Mouse (Mus musculus): ENCODE results near the gene L2hgdh. TPM values are rescaled to one million over a fixed set of nuclear protein-coding genes. Genes with fewer than 3 reads are reported as not detected.

Gene L2hgdh
- polyA plus RNA-seq, 1 experiment from 2014 or later = 10.8 TPM

DNA sequence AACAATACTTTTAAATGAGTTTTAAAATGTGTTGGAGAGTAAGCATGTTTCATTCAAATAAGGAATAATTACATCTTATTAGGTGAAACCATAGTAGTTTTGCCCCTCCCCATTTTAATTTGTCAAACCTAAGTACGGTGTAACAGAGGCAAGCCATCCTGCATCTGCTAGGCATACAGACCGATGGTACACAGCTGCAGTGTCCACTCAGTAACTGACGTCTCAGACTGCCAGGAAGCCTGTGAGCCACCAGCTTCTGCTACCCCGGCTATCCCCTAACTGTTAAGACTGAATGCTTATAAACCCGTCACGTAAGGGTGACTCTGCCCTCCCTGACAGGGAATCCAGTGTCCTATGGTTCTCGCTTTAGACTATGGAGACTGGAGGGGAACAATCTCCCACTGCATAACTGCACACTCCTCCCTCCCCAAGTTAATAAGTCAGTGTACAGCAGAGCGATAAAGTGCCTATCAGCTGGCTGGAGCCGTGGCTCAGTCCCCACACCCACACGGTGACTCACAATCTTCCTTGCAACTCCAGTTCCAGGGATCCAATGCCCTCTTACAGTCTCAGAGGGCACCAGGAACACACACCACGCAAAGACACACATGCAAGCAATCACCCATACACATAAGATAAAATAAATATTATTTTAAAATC, 19.7 kb downstream of the L2hgdh start:
- no peak overlapping the region for H3K9ac ChIP-seq (replicated peaks; ENCODE audit: low read length)
- H3K4me2 ChIP-seq (ENCODE audit: low read length) = no peak overlapping the region
- H3K9me3 ChIP-seq (ENCODE audit: control insufficient read depth, low read length) = no peaks in the 10 kb centered on the region
- no peak overlapping the region for H3K27ac ChIP-seq (replicated peaks; ENCODE audit: low read depth, low read length)
- DNase-seq (no peak), ATAC-seq (ENCODE audit: low FRiP score, low TSS enrichment) (no peak)
- 0 out of 2 replicates have a peak, but pooled peaks cover 3% of the 10 kb centered on the region for H3K36me3 ChIP-seq (ENCODE audit: control insufficient read depth, insufficient read depth, low read length)
- 90% methylated on average over 11 of the region's 11 CpGs for WGBS
- H3K4me1 ChIP-seq (ENCODE audit: control insufficient read depth, insufficient read depth, low read length) = no peaks in the 10 kb centered on the region
- H3K4me3 ChIP-seq (replicated peaks; ENCODE audit: low read depth, low read length) = no peak overlapping the region
- no peaks in the 10 kb centered on the region for H3K27me3 ChIP-seq (ENCODE audit: control insufficient read depth, insufficient read depth, low read length)

DNA sequence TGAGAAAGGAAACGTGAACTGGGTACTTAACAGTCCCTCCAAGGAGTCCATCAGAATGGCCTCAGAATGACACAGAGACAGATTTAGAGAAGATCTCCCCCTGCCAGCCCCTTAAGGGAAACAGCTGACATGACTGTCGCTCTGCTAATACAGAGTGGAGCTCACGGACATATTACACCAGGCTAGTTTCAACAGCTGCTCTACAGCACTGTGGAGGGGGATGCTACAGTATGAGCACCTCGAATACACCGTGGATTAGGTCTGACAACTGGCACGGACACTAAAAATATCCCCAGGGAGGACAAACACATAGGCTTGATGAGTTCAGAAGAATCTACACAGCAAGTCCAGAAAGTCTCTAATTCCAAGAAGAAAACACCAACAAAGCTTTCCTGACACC, 26.3 kb downstream of the L2hgdh start:
- Histone ChIP-seq H3K27me3 (ENCODE audit: control insufficient read depth, insufficient read depth, low read length) (no peaks in the 10 kb centered on the region), H3K9me3 (ENCODE audit: control insufficient read depth, low read length) (no peaks in the 10 kb centered on the region), H3K9ac (replicated peaks; ENCODE audit: low read length) (no peak overlapping the region), H3K36me3 (ENCODE audit: control insufficient read depth, insufficient read depth, low read length) (0 out of 2 replicates have a peak, but pooled peaks cover 3% of the 10 kb centered on the region), H3K4me2 (ENCODE audit: low read length) (no peak overlapping the region), H3K27ac (replicated peaks; ENCODE audit: low read depth, low read length) (no peak overlapping the region), H3K4me1 (ENCODE audit: control insufficient read depth, insufficient read depth, low read length) (no peaks in the 10 kb centered on the region), H3K4me3 (replicated peaks; ENCODE audit: low read depth, low read length) (no peak overlapping the region)
- DNase-seq (no peak), ATAC-seq (ENCODE audit: low FRiP score, low TSS enrichment) (no peak)
- WGBS = 88% methylated on average over 6 of the region's 6 CpGs

GRCm38 (mm10) chr12:69696746-69697145, 27.9 kb downstream of the L2hgdh start:
- H3K27me3 ChIP-seq (ENCODE audit: control insufficient read depth, insufficient read depth, low read length) = no peaks in the 10 kb centered on the region
- no peak overlapping the region for H3K4me3 ChIP-seq (replicated peaks; ENCODE audit: low read depth, low read length)
- WGBS = 82% methylated on average over 5 of the region's 5 CpGs
- H3K36me3 ChIP-seq (ENCODE audit: control insufficient read depth, insufficient read depth, low read length) = 0 out of 2 replicates have a peak, but pooled peaks cover 3% of the 10 kb centered on the region
- no peak overlapping the region for H3K9ac ChIP-seq (replicated peaks; ENCODE audit: low read length)
- ATAC-seq (ENCODE audit: low FRiP score, low TSS enrichment) (no peak), DNase-seq (peak; percentile 74)
- no peak overlapping the region for H3K27ac ChIP-seq (replicated peaks; ENCODE audit: low read depth, low read length)
- no peaks in the 10 kb centered on the region for H3K4me1 ChIP-seq (ENCODE audit: control insufficient read depth, insufficient read depth, low read length)
- no peaks in the 10 kb centered on the region for H3K9me3 ChIP-seq (ENCODE audit: control insufficient read depth, low read length)
- H3K4me2 ChIP-seq (ENCODE audit: low read length) = no peak overlapping the region

- Histone ChIP-seq H3K36me3 (ENCODE audit: control insufficient read depth, insufficient read depth, low read length) (no peaks in the 10 kb centered on the region), H3K4me1 (ENCODE audit: control insufficient read depth, insufficient read depth, low read length) (no peaks in the 10 kb centered on the region), H3K9ac (replicated peaks; ENCODE audit: low read length) (no peak overlapping the region), H3K27me3 (ENCODE audit: control insufficient read depth, insufficient read depth, low read length) (no peaks in the 10 kb centered on the region), H3K27ac (replicated peaks; ENCODE audit: low read depth, low read length) (no peak overlapping the region), H3K4me3 (replicated peaks; ENCODE audit: low read depth, low read length) (no peak overlapping the region), H3K9me3 (ENCODE audit: control insufficient read depth, low read length) (no peaks in the 10 kb centered on the region), H3K4me2 (ENCODE audit: low read length) (no peak overlapping the region)
- no peak for ATAC-seq (ENCODE audit: low FRiP score, low TSS enrichment)
- DNase-seq = no peak
- 68% methylated on average over 17 of the region's 17 CpGs for WGBS
Measured at GRCm38 (mm10) chr12:69693471-69693870, 31.2 kb downstream of the L2hgdh start.

DNA sequence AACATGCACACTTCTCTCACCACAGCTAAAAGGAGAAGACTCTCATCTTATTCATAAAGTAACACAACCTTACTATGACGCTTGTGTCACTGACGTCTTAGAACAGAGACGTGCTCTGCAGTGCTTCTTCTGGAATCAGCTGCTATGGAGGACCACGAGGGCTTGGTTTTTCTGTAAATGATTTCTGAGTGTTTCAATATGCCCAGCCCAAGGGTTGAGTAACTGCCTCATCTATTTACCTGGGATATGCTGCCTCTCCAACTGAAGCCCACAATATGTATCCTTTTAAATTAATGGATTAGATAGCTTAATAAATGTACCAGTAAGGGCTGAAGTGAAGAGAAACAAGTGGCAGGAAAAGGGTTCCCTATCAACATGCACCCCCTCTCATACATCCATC, 34.0 kb downstream of the L2hgdh start:
- Histone ChIP-seq H3K9me3 (ENCODE audit: control insufficient read depth, low read length) (no peaks in the 10 kb centered on the region), H3K4me2 (ENCODE audit: low read length) (no peak overlapping the region), H3K4me1 (ENCODE audit: control insufficient read depth, insufficient read depth, low read length) (no peaks in the 10 kb centered on the region), H3K36me3 (ENCODE audit: control insufficient read depth, insufficient read depth, low read length) (no peaks in the 10 kb centered on the region), H3K9ac (replicated peaks; ENCODE audit: low read length) (no peak overlapping the region), H3K4me3 (replicated peaks; ENCODE audit: low read depth, low read length) (no peak overlapping the region), H3K27me3 (ENCODE audit: control insufficient read depth, insufficient read depth, low read length) (no peaks in the 10 kb centered on the region), H3K27ac (replicated peaks; ENCODE audit: low read depth, low read length) (no peak overlapping the region)
- no peak for DNase-seq
- WGBS = 96% methylated on average over 4 of the region's 4 CpGs
- no peak for ATAC-seq (ENCODE audit: low FRiP score, low TSS enrichment)

DNA sequence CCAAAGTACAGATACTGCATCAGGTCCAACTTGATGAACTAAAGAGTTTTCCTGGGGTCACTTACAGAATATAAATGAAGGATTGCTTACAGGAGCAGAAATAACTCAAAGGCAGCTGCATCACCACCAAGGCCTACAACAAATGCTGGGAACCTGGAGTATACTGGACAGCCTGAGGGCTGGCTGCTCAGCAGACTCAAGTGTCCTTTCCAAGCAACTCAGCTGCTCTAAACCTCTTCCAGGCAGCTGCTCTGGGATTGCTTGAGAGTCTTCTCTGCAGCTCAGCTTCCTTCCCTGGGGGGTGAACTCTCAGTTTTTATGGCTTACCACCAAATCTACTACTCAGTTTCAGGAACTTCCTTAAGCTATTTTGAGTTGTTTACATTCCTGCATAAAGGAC, 35.6 kb downstream of the L2hgdh start:
- H3K27ac ChIP-seq (replicated peaks; ENCODE audit: low read depth, low read length) = no peak overlapping the region
- no peaks in the 10 kb centered on the region for H3K36me3 ChIP-seq (ENCODE audit: control insufficient read depth, insufficient read depth, low read length)
- H3K9ac ChIP-seq (replicated peaks; ENCODE audit: low read length) = no peak overlapping the region
- DNase-seq (no peak), ATAC-seq (ENCODE audit: low FRiP score, low TSS enrichment) (no peak)
- H3K4me1 ChIP-seq (ENCODE audit: control insufficient read depth, insufficient read depth, low read length) = no peaks in the 10 kb centered on the region
- no peak overlapping the region for H3K4me2 ChIP-seq (ENCODE audit: low read length)
- no peaks in the 10 kb centered on the region for H3K9me3 ChIP-seq (ENCODE audit: control insufficient read depth, low read length)
- no peaks in the 10 kb centered on the region for H3K27me3 ChIP-seq (ENCODE audit: control insufficient read depth, insufficient read depth, low read length)
- no peak overlapping the region for H3K4me3 ChIP-seq (replicated peaks; ENCODE audit: low read depth, low read length)

- Histone ChIP-seq H3K36me3 (ENCODE audit: control insufficient read depth, insufficient read depth, low read length) (no peaks in the 10 kb centered on the region), H3K9me3 (ENCODE audit: control insufficient read depth, low read length) (no peaks in the 10 kb centered on the region), H3K27me3 (ENCODE audit: control insufficient read depth, insufficient read depth, low read length) (no peaks in the 10 kb centered on the region), H3K4me1 (ENCODE audit: control insufficient read depth, insufficient read depth, low read length) (no peaks in the 10 kb centered on the region), H3K27ac (replicated peaks; ENCODE audit: low read depth, low read length) (no peak overlapping the region), H3K9ac (replicated peaks; ENCODE audit: low read length) (no peak overlapping the region), H3K4me2 (ENCODE audit: low read length) (no peak overlapping the region), H3K4me3 (replicated peaks; ENCODE audit: low read depth, low read length) (no peak overlapping the region)
- WGBS = 82% methylated on average over 2 of the region's 2 CpGs
- peak; percentile 27 for DNase-seq
- no peak for ATAC-seq (ENCODE audit: low FRiP score, low TSS enrichment)
Measured at GRCm38 (mm10) chr12:69688368-69688767, 36.3 kb downstream of the L2hgdh start.

DNA sequence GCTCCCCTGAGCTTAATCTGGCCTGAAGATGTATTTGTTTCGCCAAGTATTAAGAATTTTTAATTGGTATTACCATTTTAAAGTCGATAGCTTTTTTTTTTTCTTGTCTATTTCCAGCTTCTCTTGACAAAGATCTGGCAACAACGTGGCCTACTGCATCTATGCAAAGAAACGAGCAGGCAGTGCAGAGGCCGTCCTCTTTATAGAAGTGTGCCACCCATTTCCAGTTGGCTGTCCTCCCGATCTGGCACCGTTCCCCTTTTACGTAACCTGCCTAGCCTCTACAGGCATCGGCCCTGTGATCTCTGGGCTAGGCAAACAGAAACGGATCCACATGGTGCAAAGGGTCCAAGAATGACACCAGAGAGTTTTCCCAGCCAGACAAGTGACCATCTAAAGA, 41.1 kb downstream of the L2hgdh start:
- H3K4me1 ChIP-seq (ENCODE audit: control insufficient read depth, insufficient read depth, low read length) = peaks cover 9% of the 10 kb centered on the region
- H3K4me2 ChIP-seq (ENCODE audit: low read length) = no peak overlapping the region
- WGBS = 51% methylated on average over 10 of the region's 10 CpGs
- DNase-seq (peak; percentile 49), ATAC-seq (ENCODE audit: low FRiP score, low TSS enrichment) (no peak)
- no peaks in the 10 kb centered on the region for H3K9me3 ChIP-seq (ENCODE audit: control insufficient read depth, low read length)
- H3K9ac ChIP-seq (replicated peaks; ENCODE audit: low read length) = no peak overlapping the region
- H3K27me3 ChIP-seq (ENCODE audit: control insufficient read depth, insufficient read depth, low read length) = no peaks in the 10 kb centered on the region
- H3K27ac ChIP-seq (replicated peaks; ENCODE audit: low read depth, low read length) = no peak overlapping the region
- H3K36me3 ChIP-seq (ENCODE audit: control insufficient read depth, insufficient read depth, low read length) = no peaks in the 10 kb centered on the region
- H3K4me3 ChIP-seq (replicated peaks; ENCODE audit: low read depth, low read length) = no peak overlapping the region

DNA sequence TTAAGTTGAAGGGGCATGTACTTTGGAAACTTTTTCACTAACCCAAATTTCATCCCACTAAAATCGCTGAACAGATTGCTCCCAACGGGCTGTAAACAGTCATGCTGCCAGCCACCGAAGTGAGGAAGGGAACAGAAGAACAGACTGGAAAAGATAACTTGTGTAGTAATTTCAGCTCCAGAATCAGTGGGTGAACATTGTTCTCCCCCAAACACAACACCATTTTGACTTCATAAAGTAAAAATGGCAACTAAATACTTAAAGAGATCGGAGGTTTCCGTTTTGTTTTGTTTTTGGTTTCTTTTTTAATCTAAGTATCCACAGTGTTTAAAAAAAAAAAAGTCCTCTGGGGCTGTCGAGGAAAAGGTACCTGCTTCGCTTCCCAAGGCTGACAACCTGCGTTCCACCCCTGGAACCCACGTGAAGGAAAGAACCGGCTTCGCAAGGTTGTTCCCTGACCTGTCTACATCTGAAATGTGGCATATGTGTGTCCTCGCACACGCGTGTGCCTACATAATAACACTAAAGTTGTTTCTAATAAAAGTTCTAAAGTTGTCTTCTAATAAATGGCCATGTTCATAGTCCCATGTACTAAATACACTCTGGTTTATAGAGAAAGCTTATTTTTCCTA, 41.8 kb downstream of the L2hgdh start:
- Histone ChIP-seq H3K9ac (replicated peaks; ENCODE audit: low read length) (no peak overlapping the region), H3K4me3 (replicated peaks; ENCODE audit: low read depth, low read length) (peak overlapping the region; percentile 84), H3K9me3 (ENCODE audit: control insufficient read depth, low read length) (no peaks in the 10 kb centered on the region), H3K4me1 (ENCODE audit: control insufficient read depth, insufficient read depth, low read length) (peaks cover 9% of the 10 kb centered on the region), H3K36me3 (ENCODE audit: control insufficient read depth, insufficient read depth, low read length) (no peaks in the 10 kb centered on the region), H3K27ac (replicated peaks; ENCODE audit: low read depth, low read length) (no peak overlapping the region), H3K4me2 (ENCODE audit: low read length) (peak overlapping the region; percentile 72), H3K27me3 (ENCODE audit: control insufficient read depth, insufficient read depth, low read length) (no peaks in the 10 kb centered on the region)
- peak; percentile 31 for DNase-seq
- no peak for ATAC-seq (ENCODE audit: low FRiP score, low TSS enrichment)
- WGBS = 48% methylated on average over 14 of the region's 14 CpGs

Measured in midbrain, embryonic 14.5 days (tissue).